Mouse (Mus musculus) lung, postnatal 0 days (tissue): ENCODE measurements around the gene Spata21.

Experiments
- CTCF ChIP-seq: IDR thresholded peaks from 2 replicates; pipeline ENCODE4 v1.5.1; 2016; ENCODE audit warnings: antibody characterized with exemption, mild to moderate bottlenecking
- EP300 ChIP-seq: IDR thresholded peaks from 2 replicates; pipeline ENCODE4 v1.6.1; 2016; ENCODE audit warnings: antibody characterized with exemption, mild to moderate bottlenecking, control low read depth

GRCm38 (mm10) chr4:141041117-141041516 lies 47.0 kb upstream of the Spata21 start:
- TF ChIP-seq EP300 (no peak), CTCF (no peak)
